Mouse (Mus musculus) ES-CJ7 (cell line): ENCODE data around the gene Col28a1.

ENCODE experiments used
- DNase-seq: peaks from one replicate; pipeline ENCODE4 v3.0.0; 2011; ENCODE audit warnings: low read depth, low spot score

The Col28a1 gene

GRCm38 (mm10) chr6:8119116-8119515 lies 73.3 kb downstream of the Col28a1 start:
- DNase-seq = no peak

GRCm38 (mm10) chr6:8118577-8118976 lies 73.8 kb downstream of the Col28a1 start:
- DNase-seq = no peak

- no peak for DNase-seq
Observed at GRCm38 (mm10) chr6:8105870-8106706, 86.3 kb downstream of the Col28a1 start.

- no peak for DNase-seq
Observed at GRCm38 (mm10) chr6:8101224-8101623, 91.2 kb downstream of the Col28a1 start.

- DNase-seq = no peak
Observed at GRCm38 (mm10) chr6:8095856-8096255, 96.6 kb downstream of the Col28a1 start.

GRCm38 (mm10) chr6:8094160-8094953 lies 98.1 kb downstream of the Col28a1 start:
- DNase-seq = no peak

GRCm38 (mm10) chr6:8093556-8093955 lies 98.9 kb downstream of the Col28a1 start:
- no peak for DNase-seq

GRCm38 (mm10) chr6:8086847-8087246 lies 105.6 kb downstream of the Col28a1 start:
- DNase-seq = peak; percentile 32

GRCm38 (mm10) chr6:8084806-8085205 lies 107.6 kb downstream of the Col28a1 start:
- no peak for DNase-seq

GRCm38 (mm10) chr6:8083196-8083595 lies 109.2 kb downstream of the Col28a1 start:
- no peak for DNase-seq

- DNase-seq = no peak
Observed at GRCm38 (mm10) chr6:8077572-8078146, 114.8 kb downstream of the Col28a1 start.

- no peak for DNase-seq
Observed at GRCm38 (mm10) chr6:8074914-8075313, 117.5 kb downstream of the Col28a1 start.

GRCm38 (mm10) chr6:8068979-8069378 lies 123.4 kb downstream of the Col28a1 start:
- DNase-seq = no peak

GRCm38 (mm10) chr6:8068394-8068793 lies 124.0 kb downstream of the Col28a1 start:
- no peak for DNase-seq

GRCm38 (mm10) chr6:8067124-8067523 lies 125.3 kb downstream of the Col28a1 start:
- DNase-seq = no peak

- peak; percentile 55 for DNase-seq
Observed at GRCm38 (mm10) chr6:8066208-8066607, 126.2 kb downstream of the Col28a1 start.

GRCm38 (mm10) chr6:8059199-8059598 lies 133.2 kb downstream of the Col28a1 start:
- DNase-seq = no peak

- DNase-seq = no peak
Observed at GRCm38 (mm10) chr6:8048216-8048615, 144.2 kb downstream of the Col28a1 start.

GRCm38 (mm10) chr6:8046446-8046845 lies 146.0 kb downstream of the Col28a1 start:
- no peak for DNase-seq

GRCm38 (mm10) chr6:8045825-8046224 lies 146.6 kb downstream of the Col28a1 start:
- DNase-seq = no peak

- DNase-seq = no peak
Observed at GRCm38 (mm10) chr6:8028711-8029110, 163.7 kb downstream of the Col28a1 start.
